Mouse (Mus musculus) kidney, postnatal 14 days (tissue): ENCODE measurements at regions not wholly inside any gene's neighbourhood (a gene's known extent, or its start where the extent isn't known, plus 50 kb on each side); places are given as distances from the start of the nearest gene placed in this dataset.
A peak's percentile ranks its signal among the peaks of the same experiment; 100 is the strongest.

Experiments
- DNase-seq: peaks from one replicate; pipeline ENCODE4 v3.0.0; 2022; ENCODE audit warnings: mixed read lengths

DNA sequence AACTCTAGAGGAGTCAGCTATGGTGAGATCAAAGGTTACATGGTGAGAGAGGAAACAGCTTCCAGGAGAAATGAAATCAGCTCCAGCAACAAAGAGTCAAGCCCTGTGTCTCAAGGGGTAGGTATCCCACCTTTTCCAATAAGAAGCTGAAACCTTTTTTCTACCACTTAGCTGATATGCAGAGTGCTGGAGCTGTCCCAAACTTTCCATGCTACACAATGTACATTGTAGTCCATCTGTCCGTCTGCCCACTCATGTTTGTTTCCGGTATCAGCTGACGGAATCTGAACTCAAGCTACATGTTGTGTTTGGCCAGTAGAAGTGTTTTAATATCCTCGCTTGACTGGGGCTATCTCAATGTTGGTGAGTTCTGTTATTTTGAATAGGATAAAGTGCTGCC is 83.6 kb upstream of the Ngf start:
- DNase-seq: no peak

DNA sequence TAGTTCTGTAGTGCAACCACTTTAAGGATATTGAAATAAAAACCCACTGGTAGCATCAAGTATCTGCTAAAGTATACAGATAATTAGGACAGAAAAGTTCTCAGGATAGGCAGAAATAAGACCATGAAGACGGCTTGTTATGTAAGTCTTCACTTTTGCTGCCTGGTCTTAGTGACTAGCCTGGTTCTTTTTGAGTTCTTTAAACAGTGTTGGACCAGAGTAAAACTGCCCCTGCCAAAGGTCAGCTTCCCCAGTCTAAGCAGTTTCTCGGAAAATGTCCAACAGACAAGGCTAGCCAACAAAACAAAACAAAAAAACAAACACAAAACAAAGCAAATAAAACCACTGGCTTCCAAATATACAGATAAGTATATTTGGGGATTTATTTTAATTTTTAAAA is 85.1 kb upstream of the Ngf start:
- DNase-seq: peak; percentile 19

- peak; percentile 24 for DNase-seq
Observed at GRCm38 (mm10) chr3:102383671-102384070, 86.0 kb upstream of the Ngf start.

DNA sequence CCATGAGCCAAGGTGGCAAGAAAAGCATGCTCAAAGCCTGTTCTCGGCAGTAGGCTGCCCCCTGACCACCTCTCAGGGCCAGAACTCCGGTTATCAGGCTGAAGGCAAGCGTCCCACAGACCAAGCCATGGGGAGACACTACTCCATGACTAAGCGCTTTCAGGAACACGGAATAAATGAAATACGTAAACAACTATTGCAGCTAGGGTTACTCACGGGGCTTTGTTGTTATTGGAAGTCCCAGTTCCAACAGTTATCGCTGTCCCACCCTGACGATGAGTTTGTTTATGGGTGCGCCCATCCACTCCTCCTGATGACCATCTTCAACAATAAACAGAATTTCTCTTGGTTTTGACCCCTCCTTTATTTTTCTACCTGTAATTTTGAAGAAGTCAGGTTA is 88.0 kb upstream of the Ngf start:
- DNase-seq: no peak

- no peak for DNase-seq
Observed at GRCm38 (mm10) chr3:102374381-102375060, 95.2 kb upstream of the Ngf start.

DNA sequence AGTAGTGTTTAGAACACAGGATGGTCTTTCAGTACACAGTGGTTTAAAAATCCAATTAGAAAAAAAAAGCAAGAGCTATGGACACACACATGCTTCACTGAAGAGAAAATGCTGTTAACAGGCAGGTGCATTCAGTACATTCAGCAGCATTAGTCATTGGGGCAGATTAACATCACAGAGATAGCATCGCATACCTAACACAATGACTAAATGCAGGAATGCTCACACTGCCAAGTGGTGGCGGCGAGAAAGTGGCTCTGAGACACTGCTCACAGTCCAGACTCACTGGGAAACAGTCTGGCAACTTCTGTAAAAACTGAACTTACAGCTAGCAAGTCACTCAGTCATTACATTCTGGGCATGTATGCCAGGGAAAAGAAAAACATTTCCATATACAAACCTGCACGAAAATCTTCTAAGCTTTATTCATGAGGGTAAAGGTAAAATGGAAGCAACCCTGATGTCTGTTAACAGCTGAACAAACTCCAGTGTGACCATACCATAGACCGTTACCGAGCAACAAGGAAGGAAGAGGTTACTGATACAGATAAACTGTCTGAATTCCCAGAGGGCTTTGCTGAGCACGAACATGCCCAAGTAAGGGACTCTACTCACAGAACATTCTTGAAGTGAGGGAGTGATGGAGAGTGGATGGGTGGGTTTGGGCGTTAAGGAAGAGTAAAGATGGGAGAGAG is 97.4 kb upstream of the Ngf start:
- DNase-seq: no peak

DNA sequence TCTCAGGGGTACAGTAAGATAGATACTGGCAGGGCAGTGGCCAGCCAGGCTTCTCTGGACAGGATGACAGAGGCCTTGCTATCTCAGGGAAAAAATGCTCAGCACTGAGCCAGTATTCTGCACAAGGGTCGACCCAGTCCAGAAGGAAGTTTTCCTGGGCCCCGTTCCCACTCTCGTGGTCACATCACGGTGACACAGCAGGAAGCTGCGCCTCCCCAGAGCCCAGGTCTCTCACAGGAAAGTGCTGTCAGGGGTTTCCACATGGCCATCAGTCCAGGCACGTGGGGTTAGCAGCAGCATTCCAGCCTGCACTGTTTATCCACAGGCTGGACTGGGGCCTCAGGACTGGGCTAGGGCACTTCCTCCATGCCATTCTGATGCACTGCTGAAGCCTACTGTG is 103.5 kb upstream of the Ngf start:
- DNase-seq: peak; percentile 81

DNA sequence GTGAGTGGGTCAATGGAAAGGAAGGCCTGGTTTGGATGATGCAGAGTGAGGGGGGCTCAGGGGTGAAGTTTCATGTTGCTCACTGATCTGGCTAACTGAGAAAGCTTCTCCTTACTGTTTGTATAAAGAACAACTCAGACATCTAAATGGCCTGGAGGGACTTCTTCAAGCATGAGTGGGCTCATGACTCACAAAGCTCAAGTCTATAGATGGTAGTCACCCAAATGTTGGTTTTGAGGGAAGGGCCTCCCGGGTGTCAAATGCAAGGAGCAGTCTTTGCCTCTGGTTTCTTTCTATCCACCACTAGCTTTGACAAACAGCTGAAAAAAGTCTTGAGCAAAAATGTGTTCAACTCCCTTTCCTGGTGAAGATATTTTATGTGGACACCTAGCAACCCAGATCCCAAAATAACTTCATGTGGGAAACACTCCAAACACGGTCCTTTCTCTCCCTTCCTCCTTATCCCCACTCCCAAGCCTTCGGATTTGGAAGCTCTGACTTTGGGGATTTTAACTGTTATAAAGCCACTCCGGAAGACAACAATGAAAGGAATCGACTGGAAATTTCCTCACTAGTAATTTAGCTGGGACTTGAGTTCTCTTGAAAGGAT is 105.3 kb upstream of the Ngf start:
- no peak for DNase-seq

DNA sequence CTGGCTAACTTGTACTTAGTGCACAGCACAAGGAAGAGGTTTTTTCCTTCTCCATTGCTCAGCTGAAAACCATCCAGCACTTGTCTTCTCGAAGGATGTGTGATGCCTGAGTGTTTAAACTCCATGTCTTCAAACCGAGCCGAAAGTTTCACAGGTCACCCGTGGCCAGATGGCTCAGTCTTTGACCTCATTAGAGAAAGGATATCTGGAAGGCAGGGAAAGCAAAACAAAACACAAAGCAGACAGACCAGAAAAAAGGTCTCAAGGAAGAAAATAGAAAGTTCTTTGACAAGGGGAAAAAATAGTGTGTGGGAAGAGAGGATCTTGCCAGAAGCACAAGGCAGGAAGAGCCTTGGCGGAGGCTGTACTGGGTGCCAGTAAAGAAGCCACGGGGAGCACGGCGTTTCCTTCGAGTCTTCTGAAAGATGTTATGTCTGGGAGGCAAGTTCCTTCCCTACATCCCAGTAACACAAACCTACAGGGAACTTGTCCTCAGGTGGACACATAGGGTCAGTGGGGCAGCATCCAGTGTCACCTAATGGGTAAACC is 108.9 kb upstream of the Ngf start:
- DNase-seq: peak; percentile 17

DNA sequence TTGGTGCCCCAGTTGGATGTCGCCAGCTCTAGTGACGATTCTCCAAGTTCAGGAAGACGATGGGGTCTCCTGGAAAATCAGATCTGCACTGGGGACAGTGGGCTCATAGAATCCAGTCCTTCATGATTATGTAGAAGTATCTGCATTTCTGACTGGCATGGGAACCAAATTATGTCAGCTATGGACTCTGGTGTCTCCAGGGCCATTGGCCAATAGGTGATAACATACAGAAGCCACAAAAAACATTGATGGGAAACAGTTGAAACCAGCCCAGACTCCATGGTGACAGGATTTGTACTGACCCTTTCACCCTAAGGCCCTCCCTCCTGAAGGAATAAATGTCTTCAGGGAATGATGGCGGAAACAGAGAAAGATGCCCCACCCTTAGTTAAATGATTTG is 110.9 kb upstream of the Ngf start:
- DNase-seq: no peak

DNA sequence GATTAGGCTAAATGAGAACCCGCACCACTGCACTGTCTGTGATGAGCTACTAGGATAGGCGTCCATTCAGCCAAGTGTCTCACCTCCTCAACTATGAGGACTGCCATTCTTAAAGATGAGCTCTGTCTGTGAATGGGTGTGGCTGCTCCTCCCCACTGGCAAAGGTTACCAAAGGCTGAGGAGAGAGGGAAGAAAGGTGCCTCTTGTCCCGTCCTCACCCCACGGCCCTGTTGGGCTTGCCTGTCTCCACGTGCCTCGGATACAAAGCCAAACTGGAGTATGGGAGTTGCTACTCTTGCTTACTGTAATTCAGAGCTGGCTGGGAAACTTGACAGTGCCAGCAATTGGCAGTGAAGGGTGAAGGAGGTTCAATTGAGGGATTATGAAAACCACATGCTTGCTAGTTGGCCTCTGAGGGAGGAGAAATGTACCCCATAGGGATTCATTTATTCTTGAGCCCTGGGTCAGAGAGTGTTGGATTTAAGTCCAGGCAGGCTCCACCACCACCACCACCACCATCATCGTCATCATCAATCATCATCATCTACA is 112.6 kb upstream of the Ngf start:
- DNase-seq: no peak

GRCm38 (mm10) chr3:102355352-102355751 is 114.4 kb upstream of the Ngf start:
- no peak for DNase-seq

GRCm38 (mm10) chr3:102354771-102355170 is 114.9 kb upstream of the Ngf start:
- DNase-seq: no peak

DNA sequence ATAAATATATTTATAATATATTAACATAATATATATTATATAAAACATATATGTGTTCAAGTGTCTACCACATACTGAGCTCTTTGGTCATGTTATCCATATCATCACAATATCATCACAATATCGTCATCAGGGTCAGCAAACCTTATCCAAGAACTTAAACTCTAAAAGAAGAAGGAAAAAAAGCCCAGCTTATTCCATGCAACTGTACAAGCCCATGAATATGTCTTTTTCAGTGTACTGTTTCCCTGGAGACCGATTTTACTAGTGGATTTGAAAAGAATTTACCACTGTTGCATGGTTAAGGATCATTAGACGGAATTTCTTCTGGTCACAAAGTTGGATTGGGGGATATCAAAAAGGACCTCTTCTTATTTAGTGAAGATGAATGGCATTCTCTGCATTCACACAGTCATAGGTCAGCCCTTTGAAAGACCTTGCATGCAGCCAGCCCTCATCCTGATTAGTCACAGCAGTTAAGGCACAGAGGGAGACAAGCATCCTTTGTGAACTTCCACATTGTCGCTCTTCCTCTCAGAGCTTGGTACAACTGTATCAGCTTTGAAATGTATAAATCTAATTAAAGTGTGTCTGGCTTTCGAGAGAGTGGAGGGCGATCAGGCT is 116.3 kb upstream of the Ngf start:
- DNase-seq: no peak

GRCm38 (mm10) chr3:102346077-102346476 is 123.6 kb upstream of the Ngf start:
- no peak for DNase-seq

- peak; percentile 29 for DNase-seq
Observed at GRCm38 (mm10) chr3:102345291-102345690, 124.4 kb upstream of the Ngf start.

- DNase-seq: no peak
Observed at GRCm38 (mm10) chr3:102340731-102341130, 129.0 kb upstream of the Ngf start.

DNA sequence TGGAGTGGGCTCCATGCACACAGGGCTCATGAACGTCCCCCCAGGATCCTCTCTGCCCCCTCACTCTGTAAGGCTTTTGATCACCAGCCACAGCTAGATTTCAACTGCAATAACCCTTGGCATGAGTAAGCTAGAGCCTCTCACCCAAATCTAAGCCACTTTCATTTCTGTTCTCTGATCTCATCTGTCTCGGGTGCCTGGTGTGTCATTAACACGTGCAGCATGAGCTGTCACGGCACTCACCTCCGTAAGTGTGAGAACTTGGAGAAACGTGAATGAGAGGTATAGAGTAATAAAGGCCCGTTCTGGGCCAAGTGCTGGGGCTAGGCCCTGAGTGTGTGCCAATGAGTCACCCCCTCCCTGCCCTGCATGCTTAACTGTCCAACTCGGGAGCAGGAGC is 131.8 kb upstream of the Ngf start:
- DNase-seq: no peak

- no peak for DNase-seq
Observed at GRCm38 (mm10) chr3:102336184-102336583, 131.7 kb upstream of the Vangl1 start.

GRCm38 (mm10) chr3:102335146-102335545 is 130.7 kb upstream of the Vangl1 start:
- peak; percentile 46 for DNase-seq

GRCm38 (mm10) chr3:102332221-102332620 is 127.7 kb upstream of the Vangl1 start:
- no peak for DNase-seq

DNA sequence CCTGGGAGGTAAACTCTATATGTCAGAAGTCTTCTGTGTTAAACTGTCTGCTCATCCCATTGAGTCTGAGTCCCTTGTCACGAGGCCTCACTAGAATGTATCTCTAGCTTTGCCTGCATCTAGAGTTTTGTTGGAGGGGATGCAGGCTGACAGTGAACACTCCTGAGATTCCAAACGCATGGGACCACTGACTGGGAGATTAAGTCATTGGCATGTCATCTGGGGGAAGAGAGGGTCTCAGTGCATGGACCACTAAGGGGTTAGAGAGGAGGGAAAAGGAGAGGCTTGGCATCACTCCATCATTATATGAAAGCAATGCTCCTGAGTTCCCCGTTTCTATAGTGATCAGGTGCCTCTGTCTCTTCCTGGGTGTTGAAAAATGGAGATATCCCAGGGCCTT is 114.8 kb upstream of the Vangl1 start:
- no peak for DNase-seq

DNA sequence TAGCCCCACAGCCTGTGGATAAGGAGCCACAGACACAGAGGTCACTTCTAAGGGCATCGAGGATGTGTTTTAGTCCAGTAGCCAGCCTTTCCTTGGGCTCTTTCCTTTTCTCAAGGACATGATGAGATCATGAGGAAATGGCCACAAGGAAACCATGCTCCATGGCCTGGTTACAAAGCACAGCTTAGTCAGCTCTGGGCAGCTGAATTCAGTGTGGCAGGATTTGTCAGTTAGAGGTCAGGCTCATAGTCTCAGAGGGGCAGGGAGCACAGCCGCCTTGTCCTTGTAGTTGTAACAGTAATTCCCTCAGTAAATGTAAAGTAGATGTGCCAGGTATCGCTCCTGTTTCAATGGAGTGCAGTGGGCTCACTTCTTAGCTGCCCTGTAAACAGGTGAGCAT is 111.7 kb upstream of the Vangl1 start:
- no peak for DNase-seq
